10 mouse cellular contexts compared by ENCODE assay signal in genomic region chr16:18031752-18032151, GRCm38 (mm10). TPM values are rescaled to one million over a fixed set of nuclear protein-coding genes. Genes with fewer than 3 reads are reported as not detected.
DNase-seq lines count a peak whose midpoint lies in the region; ATAC-seq and TF ChIP-seq lines count a peak whose summit lies in the region.
"Had no signal": no experiment of that assay in that cellular context is flagged by ENCODE, and none has a peak within 500 bp of the region (broad histone marks: within the 10 kb centered on the region; RNA-seq: fewer than 3 reads in every experiment).

No protein-coding gene starts in this region.

- WGBS in heart, postnatal 0 days = 40% methylated on average over 2 of the region's 2 CpGs
- WGBS in midbrain, embryonic 14.5 days = 55% methylated on average over 2 of the region's 2 CpGs
- WGBS in midbrain, embryonic 16.5 days = 58% methylated on average over 2 of the region's 2 CpGs

- H3K9me3 ChIP-seq in heart, postnatal 0 days (replicated peaks; ENCODE audit: control insufficient read depth, low read length) = no peaks in the 10 kb centered on the region
- no peaks in the 10 kb centered on the region for H3K9me3 ChIP-seq in midbrain, embryonic 14.5 days (ENCODE audit: control insufficient read depth, low read length)
- H3K9me3 ChIP-seq in midbrain, embryonic 16.5 days (replicated peaks; ENCODE audit: control insufficient read depth, low read length, poor library complexity, severe bottlenecking) = no peaks in the 10 kb centered on the region
- H3K9me3 ChIP-seq: heart, embryonic 15.5 days had no signal

- no peaks in the 10 kb centered on the region for H3K36me3 ChIP-seq in heart, postnatal 0 days (replicated peaks; ENCODE audit: control insufficient read depth, insufficient read depth, low read length)
- no peaks in the 10 kb centered on the region for H3K36me3 ChIP-seq in midbrain, embryonic 14.5 days (ENCODE audit: control insufficient read depth, insufficient read depth, low read length)
- H3K36me3 ChIP-seq in midbrain, embryonic 16.5 days (ENCODE audit: control insufficient read depth, insufficient read depth, low read length) = no peaks in the 10 kb centered on the region
- H3K36me3 ChIP-seq: heart, embryonic 15.5 days had no signal

- ATAC-seq in heart, postnatal 0 days (ENCODE audit: insufficient read depth, low read depth) = no peak
- no peak for ATAC-seq in midbrain, embryonic 14.5 days (ENCODE audit: low FRiP score, low TSS enrichment)
- ATAC-seq in midbrain, embryonic 16.5 days = no peak

- no peak for TF ChIP-seq EP300 in heart, postnatal 0 days (IDR thresholded peaks at IDR 0.05; ENCODE audit: low read depth)

- H3K27ac ChIP-seq in heart, postnatal 0 days (ENCODE audit: low read depth) = no peak overlapping the region
- H3K27ac ChIP-seq in midbrain, embryonic 14.5 days (replicated peaks; ENCODE audit: low read depth, low read length) = no peak overlapping the region
- no peak overlapping the region for H3K27ac ChIP-seq in midbrain, embryonic 16.5 days (ENCODE audit: low read length)
- H3K27ac ChIP-seq: heart, embryonic 15.5 days had no signal

- H3K9ac ChIP-seq in heart, postnatal 0 days (replicated peaks; ENCODE audit: low read depth, low read length) = no peak overlapping the region
- no peak overlapping the region for H3K9ac ChIP-seq in midbrain, embryonic 14.5 days (replicated peaks; ENCODE audit: low read length)
- no peak overlapping the region for H3K9ac ChIP-seq in midbrain, embryonic 16.5 days (ENCODE audit: low read depth, low read length)
- H3K9ac ChIP-seq: heart, embryonic 15.5 days had no signal

- no peaks in the 10 kb centered on the region for H3K27me3 ChIP-seq in heart, postnatal 0 days (ENCODE audit: control insufficient read depth, insufficient read depth, low read length)
- H3K27me3 ChIP-seq in midbrain, embryonic 14.5 days (ENCODE audit: control insufficient read depth, insufficient read depth, low read length) = no peaks in the 10 kb centered on the region
- no peaks in the 10 kb centered on the region for H3K27me3 ChIP-seq in midbrain, embryonic 16.5 days (ENCODE audit: control insufficient read depth, insufficient read depth, low read depth, low read length)

- TF ChIP-seq CTCF in heart, postnatal 0 days (IDR thresholded peaks at IDR 0.05; ENCODE audit: low read depth) = peak; percentile 56

- no peaks in the 10 kb centered on the region for H3K4me1 ChIP-seq in heart, postnatal 0 days (ENCODE audit: control insufficient read depth, insufficient read depth)
- H3K4me1 ChIP-seq in midbrain, embryonic 14.5 days (ENCODE audit: control insufficient read depth, insufficient read depth, low read length) = no peaks in the 10 kb centered on the region
- H3K4me1 ChIP-seq in midbrain, embryonic 16.5 days (ENCODE audit: control insufficient read depth, insufficient read depth, low read length) = no peaks in the 10 kb centered on the region
- H3K4me1 ChIP-seq: heart, embryonic 15.5 days had no signal

- H3K4me2 ChIP-seq in heart, postnatal 0 days (ENCODE audit: low read depth, low read length) = no peak overlapping the region
- no peak overlapping the region for H3K4me2 ChIP-seq in midbrain, embryonic 14.5 days (ENCODE audit: low read length)
- no peak overlapping the region for H3K4me2 ChIP-seq in midbrain, embryonic 16.5 days (ENCODE audit: low read length)
- H3K4me2 ChIP-seq: heart, embryonic 15.5 days had no signal

- H3K4me3 ChIP-seq in heart, postnatal 0 days (ENCODE audit: low read depth, low read length) = no peak overlapping the region
- no peak overlapping the region for H3K4me3 ChIP-seq in midbrain, embryonic 14.5 days (replicated peaks; ENCODE audit: low read depth, low read length)
- no peak overlapping the region for H3K4me3 ChIP-seq in midbrain, embryonic 16.5 days (ENCODE audit: low read depth, low read length)
- H3K4me3 ChIP-seq: heart, embryonic 15.5 days had no signal

- no peak for DNase-seq in heart, postnatal 0 days (ENCODE audit: low spot score)
- DNase-seq in heart, adult 8-10 months (ENCODE audit: low spot score) = no peak
- peak; percentile 67 for DNase-seq in midbrain, embryonic 14.5 days
- peak; percentile 44 for DNase-seq in embryo, embryonic 10.5 days (ENCODE audit: low spot score)
- peak; percentile 54 for DNase-seq in thymus, postnatal 14 days
- no peak for DNase-seq in cerebellum, postnatal 4 days (ENCODE audit: low spot score in 2 of 2)
- DNase-seq in urinary bladder, adult 2 months (ENCODE audit: low spot score) = no peak

RNA-seq across cellular contexts. Expression of gene Dgcr6, which starts 20.9 kb away (rescaled TPM):
- 23.0 and 36.6 TPM in 2 replicates for total RNA-seq in heart, postnatal 0 days (2014; rRNA removed; ENCODE audit: low replicate concordance)
- polyA plus RNA-seq in heart, postnatal 0 days (2015; fragmentation: Nextera tagmentation; extraction: Ambion mirVana) = 83.5 and 94.3 TPM in 2 replicates
- total RNA-seq in heart, adult 8-10 months (2022) = 10 to 100 TPM; 40.3 to 52.7 (median 40.4) TPM
- 157 and 187 TPM in 2 replicates for polyA plus RNA-seq in midbrain, embryonic 14.5 days (2014; fragmentation: Nextera tagmentation; extraction: Ambion mirVana)
- 155 and 157 TPM in 2 replicates for polyA plus RNA-seq in midbrain, embryonic 16.5 days (2015; fragmentation: Nextera tagmentation; extraction: Ambion mirVana)
- polyA plus RNA-seq in urinary bladder, adult 2 months (2012; rRNA removed) = 105 and 136 TPM in 2 replicates

RNA-seq across cellular contexts. Expression of gene Vpreb2, which starts 51.5 kb away (rescaled TPM):
- not detected in 2 replicates for total RNA-seq in heart, postnatal 0 days (2014; rRNA removed; ENCODE audit: low replicate concordance)
- not detected in 2 replicates for polyA plus RNA-seq in heart, postnatal 0 days (2015; fragmentation: Nextera tagmentation; extraction: Ambion mirVana)
- not detected for total RNA-seq in heart, adult 8-10 months (2022)
- not detected in 2 replicates for polyA plus RNA-seq in midbrain, embryonic 14.5 days (2014; fragmentation: Nextera tagmentation; extraction: Ambion mirVana)
- not detected in 2 replicates for polyA plus RNA-seq in midbrain, embryonic 16.5 days (2015; fragmentation: Nextera tagmentation; extraction: Ambion mirVana)
- not detected in 2 replicates for polyA plus RNA-seq in urinary bladder, adult 2 months (2012; rRNA removed)
- polyA plus RNA-seq: heart, embryonic 15.5 days; spleen, adult 2 months had no signal

RNA-seq across cellular contexts. Expression of gene Prodh, which starts 58.3 kb away (rescaled TPM):
- 9.5 and 24.4 TPM in 2 replicates for total RNA-seq in heart, postnatal 0 days (2014; rRNA removed; ENCODE audit: low replicate concordance)
- 4.2 and 5.5 TPM in 2 replicates for polyA plus RNA-seq in heart, postnatal 0 days (2015; fragmentation: Nextera tagmentation; extraction: Ambion mirVana)
- total RNA-seq in heart, adult 8-10 months (2022) = 10 to 100 TPM; 12.9 to 36.7 (median 16.9) TPM
- polyA plus RNA-seq in midbrain, embryonic 14.5 days (2014; fragmentation: Nextera tagmentation; extraction: Ambion mirVana) = 3.3 and 4.0 TPM in 2 replicates
- polyA plus RNA-seq in midbrain, embryonic 16.5 days (2015; fragmentation: Nextera tagmentation; extraction: Ambion mirVana) = 3.6 and 4.1 TPM in 2 replicates
- polyA plus RNA-seq in urinary bladder, adult 2 months (2012; rRNA removed) = 35.2 and 40.6 TPM in 2 replicates

Comparison
In these comparisons a context has a peak if more than half of its experiments do, and no peak if none do; other contexts are left out.
1. DNase-seq: peak in midbrain, embryonic 14.5 days (single experiment), embryo, embryonic 10.5 days (single experiment) and thymus, postnatal 14 days (single experiment); none in heart, postnatal 0 days (single experiment), heart, adult 8-10 months (single experiment), cerebellum, postnatal 4 days (0 of 2) and urinary bladder, adult 2 months (single experiment).